In genomic region chr14:93545575-93545974, GRCm38 (mm10) we compare ENCODE assay signal across 19 mouse cellular contexts.
DNase-seq lines count a peak whose midpoint lies in the region; ATAC-seq and TF ChIP-seq lines count a peak whose summit lies in the region.
"Had no signal": no experiment of that assay in that cellular context is flagged by ENCODE, and none has a peak within 500 bp of the region (broad histone marks: within the 10 kb centered on the region; RNA-seq: fewer than 3 reads in every experiment).

No protein-coding gene starts in this region.

- H3K27ac ChIP-seq in liver, postnatal 0 days (ENCODE audit: low read depth): no peak overlapping the region
- H3K27ac ChIP-seq: embryonic facial prominence, embryonic 12.5 days; forebrain, embryonic 15.5 days; heart, embryonic 13.5 days; hindbrain, embryonic 15.5 days had no signal

- no peaks in the 10 kb centered on the region for H3K9me3 ChIP-seq in liver, postnatal 0 days (ENCODE audit: low read length)
- H3K9me3 ChIP-seq: embryonic facial prominence, embryonic 12.5 days; forebrain, embryonic 15.5 days; heart, embryonic 13.5 days; hindbrain, embryonic 15.5 days had no signal

- DNase-seq in frontal cortex, postnatal 14 days (ENCODE audit: low spot score in 2 of 2): no peak
- peak; percentile 16 for DNase-seq in layer of hippocampus, adult 9-11 months
- no peak for DNase-seq in layer of hippocampus, adult 9-10 months (ENCODE audit: low spot score)
- peak; percentile 18 for DNase-seq in adipocyte (ENCODE audit: low spot score)
- DNase-seq in liver, postnatal 0 days: no peak
- no peak for DNase-seq in thymus, postnatal 0 days (ENCODE audit: low spot score)
- DNase-seq: adrenal gland, adult 2 months; adrenal gland, postnatal 25 days; cerebellum, adult 8-10 months; cerebellum, postnatal 14 days; gastrocnemius, postnatal 14 days; heart, postnatal 36 days had no signal

- 67% methylated on average over 6 of the region's 6 CpGs for WGBS in liver, postnatal 0 days (ENCODE audit: insufficient replicate concordance)

- H3K36me3 ChIP-seq in liver, postnatal 0 days (replicated peaks; ENCODE audit: insufficient read depth, low read length): no peaks in the 10 kb centered on the region
- H3K36me3 ChIP-seq: embryonic facial prominence, embryonic 12.5 days; forebrain, embryonic 15.5 days; heart, embryonic 13.5 days; hindbrain, embryonic 15.5 days had no signal

- H3K27me3 ChIP-seq in liver, postnatal 0 days (ENCODE audit: insufficient read depth, low read length): no peaks in the 10 kb centered on the region
- H3K27me3 ChIP-seq: embryonic facial prominence, embryonic 12.5 days; forebrain, embryonic 15.5 days; heart, embryonic 13.5 days; hindbrain, embryonic 15.5 days had no signal

- H3K9ac ChIP-seq in liver, postnatal 0 days (replicated peaks): no peak overlapping the region
- H3K9ac ChIP-seq: embryonic facial prominence, embryonic 12.5 days; forebrain, embryonic 15.5 days; heart, embryonic 13.5 days; hindbrain, embryonic 15.5 days had no signal

- TF ChIP-seq EP300 in liver, postnatal 0 days (IDR thresholded peaks at IDR 0.05; ENCODE audit: low read depth): no peak

- no peaks in the 10 kb centered on the region for H3K4me1 ChIP-seq in liver, postnatal 0 days (ENCODE audit: insufficient read depth)
- H3K4me1 ChIP-seq: embryonic facial prominence, embryonic 12.5 days; heart, embryonic 13.5 days had no signal

- no peak for TF ChIP-seq CTCF in liver, postnatal 0 days (IDR thresholded peaks at IDR 0.05; ENCODE audit: low read depth)

- H3K4me2 ChIP-seq in liver, postnatal 0 days (ENCODE audit: low read depth, low read length): no peak overlapping the region
- H3K4me2 ChIP-seq: embryonic facial prominence, embryonic 12.5 days; forebrain, embryonic 15.5 days; heart, embryonic 13.5 days; hindbrain, embryonic 15.5 days had no signal

- no peak overlapping the region for H3K4me3 ChIP-seq in liver, postnatal 0 days (ENCODE audit: low read depth, low read length)
- H3K4me3 ChIP-seq: embryonic facial prominence, embryonic 12.5 days; forebrain, embryonic 15.5 days; heart, embryonic 13.5 days; hindbrain, embryonic 15.5 days had no signal

- peak; percentile 60 for ATAC-seq in frontal cortex, adult (ENCODE audit: low TSS enrichment)
- no peak for ATAC-seq in liver, postnatal 0 days
- ATAC-seq: activated CD4-positive, CD25-positive, alpha-beta regulatory T cell, adult 4 months; forebrain, embryonic 15.5 days; Patski had no signal

Comparison
In these comparisons a context has a peak if more than half of its experiments do, and no peak if none do; other contexts are left out.
1. DNase-seq: peak in layer of hippocampus, adult 9-11 months (single experiment) and adipocyte (single experiment); none in frontal cortex, postnatal 14 days (0 of 2), layer of hippocampus, adult 9-10 months (single experiment), liver, postnatal 0 days (single experiment) and thymus, postnatal 0 days (single experiment).